Mouse (Mus musculus): Measurements from ENCODE around the gene Clec16a.

- no peak for TF ChIP-seq CTCF (conservative IDR thresholded peaks at IDR 0.05; ENCODE audit: low read length)
- TF ChIP-seq POU5F1 (IDR thresholded peaks at IDR 0.05; ENCODE audit: borderline replicate concordance, low read length) = no peak
- TF ChIP-seq NANOG (IDR thresholded peaks at IDR 0.05; ENCODE audit: borderline replicate concordance, low read length) = no peak
These were observed 99.6 kb downstream of the Clec16a start for GRCm38 (mm10) chr16:10644731-10645130.

Measured in E14TG2a.4 (cell line).